Mouse (Mus musculus): ENCODE data around the gene Surf4. TPM values are rescaled to one million over a fixed set of nuclear protein-coding genes. Genes with fewer than 3 reads are reported as not detected.

The Surf4 gene
- polyA plus RNA-seq, 1 experiment from 2014 or later, result 140 TPM

- ATAC-seq (ENCODE audit: low FRiP score, low read depth), result no peak
- H3K36me3 ChIP-seq, result no peaks in the 10 kb centered on the region
- H3K9ac ChIP-seq, result no peak overlapping the region
- no peaks in the 10 kb centered on the region for H3K4me1 ChIP-seq
- 65% methylated on average over 6 of the region's 6 CpGs for WGBS
- no peak overlapping the region for H3K4me3 ChIP-seq
- no peaks in the 10 kb centered on the region for H3K27me3 ChIP-seq (replicated peaks)
- H3K4me2 ChIP-seq (replicated peaks), result no peak overlapping the region
- no peak overlapping the region for H3K27ac ChIP-seq
- H3K9me3 ChIP-seq, result no peaks in the 10 kb centered on the region
Observed at GRCm38 (mm10) chr2:26870666-26871065, 63.1 kb downstream of the Surf4 start.

Other genes with a start within 250 kb of the Surf4 start
- gene Abo, start 68.9 kb downstream of the Surf4 start, polyA plus RNA-seq (2016; fragmentation: Nextera tagmentation; extraction: Ambion mirVana), result not detected in 2 replicates
- gene Surf6, start 31.0 kb downstream of the Surf4 start, polyA plus RNA-seq (2016; fragmentation: Nextera tagmentation; extraction: Ambion mirVana), result 28.8 and 30.2 TPM in 2 replicates
- 112 and 115 TPM in 2 replicates for gene Med22, start 23.3 kb downstream of the Surf4 start, polyA plus RNA-seq (2016; fragmentation: Nextera tagmentation; extraction: Ambion mirVana)
- gene Rpl7a, start 23.2 kb downstream of the Surf4 start, polyA plus RNA-seq (2016; fragmentation: Nextera tagmentation; extraction: Ambion mirVana), result 467 and 486 TPM in 2 replicates
- gene Surf2, start 17.6 kb downstream of the Surf4 start, polyA plus RNA-seq (2016; fragmentation: Nextera tagmentation; extraction: Ambion mirVana), result 55.3 and 55.7 TPM in 2 replicates
- 56.3 and 59.5 TPM in 2 replicates for gene Surf1, start 17.4 kb downstream of the Surf4 start, polyA plus RNA-seq (2016; fragmentation: Nextera tagmentation; extraction: Ambion mirVana)
- 0.20 TPM in 1 of 2 replicates, not detected in the other for gene Stkld1, start 119 bp upstream of the Surf4 start, polyA plus RNA-seq (2016; fragmentation: Nextera tagmentation; extraction: Ambion mirVana)
- gene Rexo4, start 30.5 kb upstream of the Surf4 start, polyA plus RNA-seq (2016; fragmentation: Nextera tagmentation; extraction: Ambion mirVana), result 41.1 and 42.3 TPM in 2 replicates
- gene Adamts13, start 39.5 kb upstream of the Surf4 start, polyA plus RNA-seq (2016; fragmentation: Nextera tagmentation; extraction: Ambion mirVana), result not detected in 2 replicates
- gene Cacfd1, start 76.0 kb upstream of the Surf4 start, polyA plus RNA-seq (2016; fragmentation: Nextera tagmentation; extraction: Ambion mirVana), result 124 and 130 TPM in 2 replicates
- 6.1 and 7.9 TPM in 2 replicates for gene Slc2a6, start 94.1 kb upstream of the Surf4 start, polyA plus RNA-seq (2016; fragmentation: Nextera tagmentation; extraction: Ambion mirVana)
- gene Mymk, start 138.3 kb upstream of the Surf4 start, polyA plus RNA-seq (2016; fragmentation: Nextera tagmentation; extraction: Ambion mirVana), result 6.4 and 7.0 TPM in 2 replicates
- gene Adamtsl2, start 145.5 kb upstream of the Surf4 start, polyA plus RNA-seq (2016; fragmentation: Nextera tagmentation; extraction: Ambion mirVana), result 6.4 and 9.3 TPM in 2 replicates
- 0.74 and 0.80 TPM in 2 replicates for gene Fam163b, start 208.6 kb upstream of the Surf4 start, polyA plus RNA-seq (2016; fragmentation: Nextera tagmentation; extraction: Ambion mirVana)
- gene Dbh, start 231.3 kb upstream of the Surf4 start, polyA plus RNA-seq (2016; fragmentation: Nextera tagmentation; extraction: Ambion mirVana), result 0.57 and 0.79 TPM in 2 replicates